Mouse (Mus musculus) layer of hippocampus, postnatal 10 days (tissue): Measurements from ENCODE around the gene Stard10. TPM values are rescaled to one million over a fixed set of nuclear protein-coding genes. Genes with fewer than 3 reads are reported as not detected.

Source experiments
- DNase-seq, 2 experiments: peaks; one replicate each; pipeline ENCODE4 v3.0.0; 2021; ENCODE audit warnings: low spot score in 2 of 2
- total RNA-seq, 2 experiments: library from RNA; stranded (reverse); gene quantifications; 2 replicates each; pipeline ENCODE4 v1.2.3; 2021

The Stard10 gene
- total RNA-seq, 2 experiments from 2014 or later: 13.3 to 15.7 TPM

DNA sequence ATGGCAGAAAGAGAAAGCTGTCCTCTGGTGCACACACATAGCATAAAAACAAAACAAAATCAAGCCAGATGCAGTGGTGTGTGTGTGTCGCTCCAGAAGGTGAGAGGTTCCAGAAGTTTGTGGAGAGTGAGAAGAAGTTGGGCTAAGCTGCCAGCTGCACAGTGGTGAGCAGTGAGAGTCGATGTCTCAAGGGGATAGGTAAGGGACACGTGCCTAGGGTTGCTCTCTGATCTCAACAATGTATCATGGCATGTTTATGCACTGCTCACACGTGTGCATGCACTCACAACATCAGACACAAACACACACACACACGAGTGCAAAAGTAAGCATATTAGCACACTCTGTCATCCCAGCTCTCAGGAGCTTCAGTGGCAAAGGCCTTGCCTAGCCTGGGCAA, 47.0 kb downstream of the Stard10 start:
- no peak for DNase-seq

DNA sequence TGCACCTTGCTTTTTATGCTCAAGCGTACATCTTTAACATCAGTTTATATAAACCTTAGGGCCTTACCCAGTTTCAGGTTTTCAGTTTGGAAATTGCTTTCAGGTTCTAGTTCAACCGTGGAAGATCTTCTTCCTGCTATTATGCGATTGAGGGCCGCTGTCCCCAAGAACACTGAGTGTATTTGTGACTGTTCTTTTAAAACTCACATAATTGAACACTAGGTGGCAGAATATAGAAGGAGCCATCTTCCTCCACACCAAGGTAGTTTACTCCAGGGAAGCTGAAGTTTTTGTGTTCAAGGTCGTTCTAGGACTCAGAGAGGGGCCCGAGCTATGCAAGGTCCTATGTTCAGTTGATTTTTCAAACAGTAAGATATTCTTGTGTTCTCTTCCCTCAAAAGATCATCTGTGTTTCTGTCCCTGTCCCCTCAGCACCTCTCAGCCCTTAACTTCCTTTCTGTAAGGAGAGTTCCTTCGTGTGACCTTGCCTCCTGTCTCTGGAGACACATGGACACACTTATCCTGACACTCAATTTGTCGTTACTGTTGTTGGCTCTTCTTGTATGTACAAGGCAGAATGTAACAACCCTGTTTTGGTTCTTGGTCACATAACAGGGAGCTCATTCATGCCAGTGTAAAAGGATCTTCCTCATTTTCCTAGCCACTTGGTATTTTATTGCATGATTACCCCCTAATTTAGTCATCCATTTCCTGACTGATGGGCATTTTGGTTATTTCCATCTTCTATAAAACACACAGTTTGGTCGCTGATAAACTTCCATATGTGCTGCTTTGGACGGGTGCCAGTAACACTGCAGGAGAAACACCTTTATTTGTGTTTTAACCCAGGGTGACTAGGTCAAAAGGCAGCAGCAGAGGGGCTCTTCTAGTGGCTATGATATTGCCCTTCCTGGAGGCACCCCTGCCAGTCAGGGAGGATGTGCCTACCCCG, 51.3 kb downstream of the Stard10 start:
- DNase-seq: no peak

DNA sequence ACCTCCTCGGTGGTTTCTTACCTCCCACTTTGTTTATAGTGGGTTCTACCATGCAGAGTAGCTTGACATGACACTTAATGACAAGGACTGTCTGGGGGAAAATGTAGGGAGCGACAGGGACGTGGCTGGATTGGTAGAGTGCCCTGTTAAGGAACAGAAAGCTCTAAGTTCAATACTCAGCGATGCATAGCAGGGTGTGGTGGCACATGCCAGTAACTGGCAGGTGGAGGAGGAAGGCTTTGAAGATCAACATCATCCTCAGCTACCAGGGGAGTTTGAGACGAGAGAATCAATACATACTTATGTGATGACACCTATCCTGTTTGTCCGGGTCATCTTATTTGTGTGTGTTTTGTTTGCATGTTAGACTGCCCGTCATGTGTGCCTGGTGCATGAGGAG, 52.8 kb downstream of the Stard10 start:
- no peak for DNase-seq

DNA sequence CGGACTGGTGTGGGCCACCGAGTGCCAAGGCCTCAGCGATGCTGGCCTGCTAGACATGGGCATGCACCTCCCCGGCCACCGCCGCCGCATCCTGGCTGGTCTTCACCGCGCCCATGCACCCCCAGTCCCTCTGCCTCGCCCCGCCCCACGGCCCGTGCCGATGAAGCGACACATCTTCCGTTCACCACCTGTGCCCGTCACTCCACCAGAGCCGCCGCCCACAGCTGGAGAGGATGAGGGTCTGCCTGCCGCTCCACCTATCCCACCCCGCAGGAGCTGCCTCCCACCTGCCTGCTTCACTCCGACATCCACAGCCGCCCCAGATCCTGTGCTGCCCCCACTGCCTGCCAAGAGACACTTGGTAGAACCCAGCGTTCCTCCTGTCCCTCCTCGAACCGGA, 56.2 kb downstream of the Stard10 start:
- no peak for DNase-seq

DNA sequence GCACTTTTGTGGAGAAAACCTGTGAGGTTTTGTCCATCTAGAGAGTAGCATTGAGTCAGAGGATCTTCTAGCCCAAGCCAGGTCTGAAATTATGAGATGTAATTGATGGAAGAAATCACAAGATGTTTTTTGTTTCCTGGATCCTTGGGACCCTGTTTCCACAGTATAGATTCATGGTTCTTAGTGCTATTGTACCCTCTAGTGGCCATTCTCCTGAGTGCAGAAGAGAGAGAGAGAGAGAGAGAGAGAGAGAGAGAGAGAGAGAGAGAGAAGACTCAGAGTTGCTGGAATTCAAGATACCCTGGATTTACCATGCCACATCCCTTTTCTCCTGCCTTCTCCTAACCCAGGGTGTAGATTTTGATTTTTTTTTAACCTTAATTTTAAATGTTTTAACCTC, 57.3 kb downstream of the Stard10 start:
- no peak for DNase-seq

DNA sequence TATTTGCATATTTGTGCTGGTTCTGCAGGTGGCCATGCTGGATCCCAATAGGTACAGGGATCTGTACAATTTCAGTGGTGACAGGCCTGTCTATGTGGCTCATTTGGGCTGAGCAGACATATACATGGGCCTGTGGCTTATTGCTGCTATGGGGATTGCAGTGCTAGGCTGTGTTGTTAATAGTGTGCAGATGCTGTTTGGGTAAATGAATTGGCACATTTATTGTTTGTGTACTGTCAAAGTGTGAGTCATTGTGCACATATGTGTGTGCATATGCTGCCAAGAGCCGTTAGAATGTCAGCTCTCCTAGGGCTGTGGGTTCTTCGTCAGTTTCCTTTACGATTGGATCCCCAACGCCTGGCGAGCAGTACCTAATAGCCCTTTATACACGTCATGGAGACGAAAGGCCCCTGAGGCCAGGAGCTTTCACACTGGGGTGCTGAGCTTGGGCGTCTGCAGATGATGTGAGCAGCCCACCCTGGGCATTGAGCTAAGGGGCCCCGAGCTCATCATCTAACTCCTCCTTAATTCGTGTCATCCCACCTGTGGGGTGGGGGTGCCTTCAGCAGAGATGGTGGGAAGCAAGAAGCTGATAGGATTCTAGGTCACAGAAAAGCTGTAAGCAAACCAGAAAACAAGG, 59.9 kb downstream of the Stard10 start:
- DNase-seq: no peak

DNA sequence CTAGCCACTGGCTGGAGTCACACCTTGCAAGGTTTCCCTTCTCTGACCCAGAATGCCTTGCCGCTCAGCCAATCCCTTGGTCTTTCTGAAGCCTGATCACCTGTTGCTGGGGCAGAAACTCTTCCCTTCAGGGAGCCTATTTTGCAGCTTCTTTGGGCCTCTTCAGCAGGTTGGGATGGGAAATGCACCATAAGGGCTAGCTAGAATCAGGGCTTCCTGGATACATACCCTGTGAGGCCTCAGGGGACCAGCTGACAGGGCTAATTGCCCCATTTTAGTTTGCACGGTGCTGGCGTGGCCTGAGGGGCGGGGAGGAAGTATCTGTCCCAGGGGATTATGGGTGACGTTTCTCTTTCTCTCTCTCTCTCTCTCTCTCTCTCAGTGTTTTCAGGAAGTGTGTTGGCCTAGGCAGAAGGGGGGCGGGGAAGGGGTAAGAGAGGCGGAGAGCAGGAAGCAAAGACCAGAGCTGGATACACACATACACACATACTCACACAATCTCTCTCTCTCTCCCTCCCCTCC, 60.9 kb downstream of the Stard10 start:
- no peak for DNase-seq

DNA sequence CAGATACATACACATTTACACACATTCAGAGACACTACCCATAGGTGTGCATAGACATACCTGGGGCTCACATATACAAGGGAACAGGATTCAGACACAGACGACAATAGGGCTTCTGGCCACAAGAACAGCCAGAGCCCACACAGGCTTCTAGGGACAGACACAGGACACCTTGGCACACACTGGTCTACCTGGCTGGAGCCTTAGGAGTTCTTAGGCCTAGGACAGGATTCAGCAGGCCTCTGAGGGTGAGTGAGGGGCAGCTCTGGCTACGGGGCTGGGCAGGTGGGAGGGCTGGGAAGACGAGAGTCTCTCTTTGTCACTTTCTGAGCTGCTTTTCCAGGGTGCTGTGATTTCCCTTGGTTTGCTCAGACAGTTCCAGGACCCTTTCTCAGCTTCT, 61.4 kb downstream of the Stard10 start:
- no peak for DNase-seq

DNA sequence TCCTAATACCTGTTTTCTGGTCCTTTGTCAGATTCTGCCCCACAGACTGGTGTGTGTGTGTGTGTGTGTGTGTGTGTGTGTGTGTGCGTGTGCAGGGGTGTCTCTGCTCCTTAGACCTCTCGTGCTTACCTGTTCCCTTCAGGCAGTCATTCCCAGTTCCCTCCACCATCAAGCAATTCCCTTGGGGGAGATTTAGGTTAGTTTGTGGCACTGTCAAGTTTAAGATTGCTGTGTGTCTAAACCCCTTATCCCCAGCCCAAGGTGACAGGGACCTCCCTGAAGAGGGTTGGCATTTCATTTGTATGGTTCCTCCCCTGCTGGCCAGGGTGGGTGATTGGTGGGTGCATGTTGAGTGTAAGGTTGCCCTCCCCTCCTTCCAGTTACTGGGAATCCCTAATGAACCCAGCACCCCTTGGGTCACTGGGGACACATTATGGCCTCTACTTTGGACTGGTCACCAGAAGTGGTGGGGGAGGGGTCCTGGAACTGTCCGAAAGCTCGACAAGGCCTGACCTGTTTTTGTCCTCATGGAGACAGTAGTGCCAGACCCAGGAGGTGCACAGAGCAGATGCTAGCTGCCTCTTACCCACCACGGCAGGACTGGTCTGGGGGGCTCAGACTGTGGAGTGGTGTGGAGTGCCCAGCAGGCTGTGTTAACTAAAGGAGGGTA, 62.0 kb downstream of the Stard10 start:
- no peak for DNase-seq

DNA sequence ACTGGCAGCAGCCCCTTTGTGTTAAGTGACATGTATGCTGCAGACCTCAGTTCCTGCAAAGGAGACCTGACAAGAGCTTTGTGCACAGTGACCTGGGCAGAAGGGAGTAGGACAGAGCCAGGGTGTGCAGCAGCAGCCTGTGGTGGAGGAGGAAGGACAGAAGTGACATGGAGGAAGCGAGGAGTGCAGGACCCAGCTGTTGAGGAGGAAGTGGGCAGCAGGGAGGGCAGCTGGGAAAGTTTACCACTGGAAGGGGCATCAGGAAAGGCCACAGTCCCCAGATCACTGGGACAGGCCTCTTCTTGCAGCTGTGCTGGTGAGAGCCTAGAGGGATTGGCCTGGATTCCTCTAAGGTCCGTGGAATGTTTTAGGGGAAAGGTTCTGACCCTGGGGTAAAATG, 62.8 kb downstream of the Stard10 start:
- no peak for DNase-seq

DNA sequence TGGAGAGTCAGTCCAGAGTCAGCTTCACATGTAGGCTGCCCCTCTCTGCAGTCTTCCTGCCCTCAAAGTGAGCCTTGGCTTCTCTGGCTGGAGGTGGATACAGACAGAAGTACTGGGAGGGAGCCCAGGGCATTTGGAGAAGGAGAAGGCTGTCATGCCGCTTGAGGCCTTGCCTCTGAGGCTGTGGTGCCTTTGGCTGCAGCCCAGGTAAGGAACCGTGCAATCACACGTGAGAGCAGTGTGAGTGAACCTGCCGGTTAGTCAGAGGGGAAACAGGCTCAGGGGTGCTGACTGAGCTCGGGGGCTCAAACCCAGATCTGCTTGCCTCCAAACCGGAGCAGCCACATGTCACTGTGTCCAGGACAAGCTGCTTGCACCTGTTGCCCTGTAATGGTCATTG, 64.6 kb downstream of the Stard10 start:
- DNase-seq: no peak

DNA sequence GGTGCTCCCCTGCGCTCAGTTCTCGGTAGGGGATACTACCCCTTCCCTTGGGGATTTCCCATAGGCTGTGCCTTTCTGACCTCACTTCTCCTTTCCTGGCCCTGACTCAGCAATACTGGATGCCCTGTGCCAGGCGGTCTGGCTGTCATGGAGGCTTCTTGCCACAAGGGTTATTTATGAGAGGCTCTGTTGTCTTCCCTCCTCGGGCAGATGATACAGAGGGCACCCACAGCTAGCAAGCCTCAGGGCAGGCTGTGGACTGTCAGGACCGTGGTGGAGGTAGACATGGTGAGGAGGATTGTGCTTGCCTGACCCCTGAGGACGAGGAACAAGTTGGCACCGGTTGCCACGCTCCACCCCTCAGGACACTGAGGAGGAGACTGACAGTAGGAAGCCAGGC, 65.5 kb downstream of the Stard10 start:
- no peak for DNase-seq

DNA sequence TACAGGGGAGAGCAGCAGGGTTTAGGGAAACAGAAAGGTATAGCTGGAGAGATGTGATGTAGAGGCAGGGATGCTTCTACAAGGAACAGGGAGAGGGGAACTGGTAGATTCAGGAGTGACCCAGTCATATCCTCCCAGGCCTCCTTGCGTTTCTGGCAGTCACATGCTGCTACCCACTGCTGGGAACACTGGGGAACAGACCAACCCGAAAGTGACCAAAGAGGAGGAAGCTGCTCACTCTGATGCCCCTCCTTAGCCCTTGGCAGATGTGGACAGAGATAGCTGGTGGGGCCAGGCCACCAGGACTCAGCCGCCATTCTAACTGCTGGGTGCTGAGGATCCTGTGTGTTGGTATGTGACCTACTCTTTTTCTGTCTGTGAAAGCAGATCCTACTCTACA, 66.9 kb downstream of the Stard10 start:
- no peak for DNase-seq

DNA sequence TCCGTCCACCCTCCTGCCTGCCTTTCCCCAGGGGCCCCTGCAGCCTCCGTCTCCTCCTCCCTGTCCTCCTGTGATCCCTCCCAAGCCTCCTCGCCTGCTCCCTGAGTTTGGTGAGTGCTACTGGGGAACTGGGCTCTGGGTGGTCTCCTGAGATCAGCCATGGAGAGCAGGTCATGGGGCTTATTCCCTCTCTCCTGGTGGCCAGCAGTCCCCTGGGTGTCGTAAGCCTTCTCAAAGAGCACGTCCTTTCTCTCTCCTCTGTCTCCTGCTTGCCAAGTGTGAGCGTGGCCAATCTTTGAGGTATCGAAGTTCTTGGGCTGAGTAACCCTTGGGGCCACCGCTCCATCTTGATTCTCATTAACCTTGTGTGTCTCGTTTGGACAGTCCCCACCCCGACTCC, 68.0 kb downstream of the Stard10 start:
- DNase-seq: no peak

DNA sequence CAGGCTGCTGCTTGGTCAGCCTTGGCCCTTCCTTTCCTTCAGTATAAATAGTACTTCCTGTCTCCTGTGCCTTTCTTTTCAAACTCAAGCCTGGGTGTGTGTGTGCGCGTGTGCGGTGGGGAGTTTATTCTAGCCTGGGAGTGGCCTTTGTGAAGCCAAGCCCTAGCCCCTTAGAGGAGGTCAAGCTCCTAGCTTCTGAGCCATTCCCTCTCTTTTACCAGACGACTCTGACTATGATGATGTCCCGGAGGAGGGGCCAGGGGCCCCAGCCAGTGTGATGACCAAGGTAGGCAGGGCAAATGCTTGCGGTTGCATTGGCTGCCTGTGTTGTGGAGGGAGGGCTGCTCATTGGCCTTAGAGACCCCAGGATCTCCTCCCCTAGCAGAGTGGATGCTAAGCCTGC, 68.4 kb downstream of the Stard10 start:
- no peak for DNase-seq

DNA sequence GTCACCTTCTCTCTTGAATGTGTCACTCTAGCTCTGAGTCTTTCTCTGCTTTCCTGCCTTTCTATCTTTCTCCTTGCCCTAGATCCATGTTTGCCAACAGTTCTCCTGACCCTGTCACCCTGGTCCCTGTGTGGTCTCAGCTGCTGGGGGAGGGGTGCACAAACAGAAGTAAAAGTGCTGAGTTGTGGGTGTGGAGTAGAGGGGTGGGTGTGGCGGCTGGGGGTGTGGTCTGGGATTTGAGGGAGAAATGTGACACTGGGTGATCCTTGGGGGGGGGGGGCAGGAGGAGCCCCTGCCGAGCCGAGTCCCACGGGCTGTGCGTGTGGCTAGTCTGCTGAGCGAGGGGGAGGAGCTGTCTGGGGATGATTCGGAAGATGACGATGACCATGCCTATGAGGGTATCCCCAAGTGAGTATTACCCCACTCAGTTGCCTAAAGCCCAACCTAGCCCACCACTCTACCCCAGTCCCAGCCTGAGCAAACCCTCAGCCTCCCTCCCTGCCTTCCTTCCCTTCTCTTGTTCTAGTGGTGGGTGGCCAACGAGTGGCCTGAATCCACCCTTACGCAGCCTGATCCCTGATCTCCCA, 69.1 kb downstream of the Stard10 start:
- DNase-seq: no peak

DNA sequence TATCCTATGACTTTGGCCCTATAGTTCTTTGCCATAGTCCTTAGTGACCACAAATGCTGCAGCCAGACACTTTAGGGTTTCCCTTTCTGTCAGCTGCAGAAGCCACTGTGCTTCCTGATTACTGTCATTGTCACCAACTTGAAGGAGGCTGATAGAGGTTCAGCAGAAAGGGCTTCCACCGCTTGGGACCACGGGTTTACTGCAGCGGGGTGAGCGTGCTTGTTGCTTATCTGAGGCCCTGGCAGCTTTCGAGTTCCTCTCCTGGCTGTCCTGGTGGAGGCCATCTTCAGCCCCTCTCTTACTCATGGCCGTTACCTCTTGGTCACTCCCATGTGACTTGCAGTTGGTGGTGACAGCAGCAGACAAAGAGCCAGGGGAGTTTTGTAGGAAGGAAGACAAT, 72.4 kb downstream of the Stard10 start:
- no peak for DNase-seq

DNA sequence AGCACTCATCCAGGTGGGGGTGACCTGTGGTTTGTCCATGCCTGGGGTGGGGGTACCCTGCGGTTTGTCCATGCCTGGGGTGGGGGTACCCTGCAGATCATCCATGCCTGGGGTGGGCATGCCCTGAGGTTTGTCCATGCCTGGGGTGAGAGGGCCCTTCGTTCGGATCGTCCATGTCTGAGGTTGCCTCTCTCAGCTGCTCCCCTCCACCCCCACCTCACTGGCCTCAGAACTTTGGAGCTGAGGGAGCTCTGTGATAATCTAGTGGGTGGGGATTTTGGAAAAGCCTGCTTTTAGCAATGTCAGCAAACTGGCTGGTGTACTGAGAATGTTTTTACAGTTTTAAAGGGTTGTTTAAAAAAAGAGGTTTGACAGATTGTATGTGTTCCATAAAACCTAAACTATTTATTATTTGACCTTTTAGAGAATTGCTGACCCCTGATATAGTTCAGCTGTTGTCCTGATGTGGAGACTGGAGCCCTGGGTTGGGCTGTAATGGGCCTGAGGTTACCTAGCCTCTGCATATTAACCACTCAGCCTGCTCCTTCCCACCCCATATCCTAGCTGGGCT, 75.1 kb downstream of the Stard10 start:
- no peak for DNase-seq

DNA sequence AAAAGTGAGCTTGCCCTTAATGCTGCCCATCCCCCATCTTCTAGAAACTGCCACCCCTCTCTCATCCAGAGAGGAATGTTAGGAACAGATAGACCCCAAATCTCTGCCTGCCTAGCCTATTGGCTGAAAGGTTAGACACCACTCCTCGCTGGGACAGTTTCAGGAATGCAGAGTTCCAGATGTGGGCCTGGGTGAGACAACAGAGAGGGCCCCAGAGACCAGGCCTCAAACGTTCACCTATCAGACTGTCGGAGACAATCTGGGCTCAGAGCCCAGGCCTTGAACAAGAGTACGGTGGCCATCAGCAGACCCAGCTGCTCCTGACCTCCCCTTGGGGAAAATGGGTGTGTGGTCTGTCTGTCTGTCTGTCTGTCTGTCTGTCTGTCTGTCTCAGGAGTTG, 76.1 kb downstream of the Stard10 start:
- DNase-seq: no peak

DNA sequence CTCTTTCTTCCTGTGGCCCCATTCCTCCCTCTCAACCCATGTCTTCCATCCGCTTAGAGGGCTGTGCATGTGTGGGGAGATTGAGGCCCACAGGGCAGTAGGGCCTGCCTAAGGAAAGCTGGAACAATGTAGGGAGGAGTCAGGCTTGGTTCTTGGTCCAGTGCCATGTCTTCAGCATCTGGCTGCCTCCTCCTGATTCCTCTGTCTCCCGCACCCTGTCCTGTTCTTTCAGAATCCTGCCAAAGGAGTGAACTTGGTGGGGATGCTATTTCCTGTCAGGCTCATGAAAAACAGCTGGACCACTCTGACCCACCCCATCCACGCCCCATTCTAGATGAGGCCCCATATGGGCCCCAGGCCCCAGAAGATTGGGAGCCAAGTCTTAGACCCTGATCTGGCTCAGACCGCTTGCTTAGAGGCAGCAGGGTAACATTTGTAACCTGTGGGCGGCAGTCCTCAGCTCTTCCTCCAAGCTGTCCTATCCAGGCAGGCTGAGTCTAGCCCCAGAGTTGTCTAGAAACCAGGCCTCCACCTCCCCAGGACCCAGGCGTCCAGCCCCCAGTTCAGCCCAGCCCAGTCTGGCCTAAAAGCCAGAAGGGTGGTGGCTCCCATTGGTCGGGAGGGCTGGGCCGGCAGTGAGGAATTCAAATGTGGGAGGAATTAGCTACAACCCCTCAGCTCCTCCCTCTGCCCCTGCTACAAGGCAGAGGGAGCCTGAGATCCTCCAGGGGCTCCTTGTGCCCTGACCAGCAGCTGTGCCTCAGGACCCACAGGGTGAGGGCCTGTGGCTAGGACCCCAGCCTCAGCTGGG, 77.0 kb downstream of the Stard10 start:
- DNase-seq: no peak
